Mouse (Mus musculus) cortical plate, adult 2 months (tissue): ENCODE measurements around the gene Tomm40l. TPM values are rescaled to one million over a fixed set of nuclear protein-coding genes. Genes with fewer than 3 reads are reported as not detected.

ENCODE experiments used
- H3K27ac ChIP-seq: fragments of 200-500 bp; 2 replicates; pipeline ENCODE4 v1.5.1; 2012; ENCODE audit warnings: low read length, control low read depth, inconsistent platforms; ENCODE audit not compliant: insufficient read depth
- H3K4me1 ChIP-seq: fragments of 200-500 bp; 2 replicates; pipeline ENCODE4 v1.6.1; 2011; ENCODE audit warnings: low read length; ENCODE audit not compliant: control insufficient read depth, insufficient read depth
- H3K4me3 ChIP-seq: fragments of 200-500 bp; 2 replicates; pipeline ENCODE4 v1.5.1; 2011; ENCODE audit warnings: mild to moderate bottlenecking, low read length, control low read depth; ENCODE audit not compliant: insufficient read depth
- CTCF ChIP-seq: fragments of 200-500 bp; IDR thresholded peaks from 2 replicates; pipeline ENCODE4 v1.5.1; 2011; ENCODE audit warnings: mild to moderate bottlenecking, control low read depth, low read length; ENCODE audit not compliant: insufficient read depth; ENCODE audit errors: extremely low read depth
- POLR2A ChIP-seq: fragments of 200-500 bp; IDR thresholded peaks from 2 replicates; pipeline ENCODE4 v1.6.1; 2011; ENCODE audit warnings: mild to moderate bottlenecking, low read length, control low read depth; ENCODE audit not compliant: insufficient read depth; ENCODE audit errors: extremely low read depth
- polyA plus RNA-seq: library from polyadenylated mRNA; depleted of rRNA; stranded (reverse); fragments of >200 nt; gene quantifications from 2 replicates; pipeline ENCODE4 v1.2.3, GENCODE M21; 2012; rRNA removed

Gene Tomm40l
- polyA plus RNA-seq, 1 experiment: 82.2 TPM

DNA sequence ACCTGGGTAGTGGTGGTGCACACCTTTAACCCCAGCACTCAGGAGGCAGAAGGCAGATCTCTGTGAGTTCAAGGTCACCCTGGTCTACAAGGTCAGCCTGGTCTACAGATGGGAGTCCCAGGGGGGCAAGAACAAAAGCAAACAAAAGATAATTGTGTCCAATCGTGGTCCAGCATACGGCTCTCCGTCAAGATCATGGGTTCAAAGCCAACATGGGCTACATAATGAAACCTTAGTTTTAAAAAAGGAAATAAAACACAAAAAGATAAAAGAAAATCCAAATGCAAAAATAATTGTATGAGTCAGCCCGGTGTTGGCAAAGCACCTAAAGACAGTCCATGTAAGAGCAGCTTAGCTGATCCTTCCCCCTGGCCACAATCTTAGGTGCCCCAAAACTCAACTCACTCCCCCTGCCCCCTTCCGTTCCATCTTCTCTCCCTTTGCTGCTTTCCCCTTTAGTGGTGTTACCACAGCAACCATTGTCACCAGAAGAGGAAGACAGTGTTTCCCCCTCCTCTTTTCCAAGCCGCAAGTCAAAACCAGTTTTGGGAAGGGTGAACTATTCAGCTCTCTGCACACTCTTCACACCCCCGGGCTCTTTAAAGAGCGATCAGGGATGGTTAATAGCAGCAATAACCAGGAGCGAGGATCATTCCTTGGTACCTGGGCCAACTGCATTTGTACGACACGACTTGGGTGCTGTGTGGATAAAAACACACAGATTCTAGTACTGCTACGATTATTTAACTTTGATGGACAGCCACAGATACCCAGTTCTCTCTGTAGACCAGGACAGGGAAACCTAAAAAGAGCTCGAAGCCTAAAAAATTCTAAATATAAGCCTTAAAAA, 34.2 kb downstream of the Tomm40l start:
- no peak for TF ChIP-seq CTCF
- TF ChIP-seq POLR2A: no peak
- Histone ChIP-seq H3K4me1 (peaks cover 3% of the 10 kb centered on the region; the same call in 1 of the 2 replicates), H3K27ac (no peak overlapping the region), H3K4me3 (no peak overlapping the region)

DNA sequence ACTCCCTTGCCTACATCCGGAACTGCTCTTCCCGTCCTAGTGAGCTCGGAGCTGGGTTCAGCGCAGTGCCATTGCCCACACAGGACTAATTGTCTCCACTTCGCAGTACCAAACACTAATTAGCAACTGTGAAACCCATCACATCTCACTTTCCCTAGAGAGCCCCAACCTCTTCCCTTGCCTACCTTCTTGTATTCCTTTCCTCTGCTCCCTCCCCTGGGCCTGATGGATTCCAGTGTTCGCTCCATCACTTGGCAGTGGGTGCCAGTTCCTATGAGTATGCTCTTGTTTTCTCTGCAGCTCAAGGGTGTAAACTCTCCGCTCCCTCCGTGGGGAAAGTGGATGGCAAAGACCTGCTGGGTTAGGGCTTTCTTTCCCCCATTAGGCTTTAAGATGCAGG, 36.7 kb downstream of the Tomm40l start:
- H3K4me3 ChIP-seq: no peak overlapping the region
- no peak overlapping the region for H3K27ac ChIP-seq
- TF ChIP-seq POLR2A: no peak
- TF ChIP-seq CTCF: no peak
- H3K4me1 ChIP-seq: peaks cover 3% of the 10 kb centered on the region; the same call in 1 of the 2 replicates

DNA sequence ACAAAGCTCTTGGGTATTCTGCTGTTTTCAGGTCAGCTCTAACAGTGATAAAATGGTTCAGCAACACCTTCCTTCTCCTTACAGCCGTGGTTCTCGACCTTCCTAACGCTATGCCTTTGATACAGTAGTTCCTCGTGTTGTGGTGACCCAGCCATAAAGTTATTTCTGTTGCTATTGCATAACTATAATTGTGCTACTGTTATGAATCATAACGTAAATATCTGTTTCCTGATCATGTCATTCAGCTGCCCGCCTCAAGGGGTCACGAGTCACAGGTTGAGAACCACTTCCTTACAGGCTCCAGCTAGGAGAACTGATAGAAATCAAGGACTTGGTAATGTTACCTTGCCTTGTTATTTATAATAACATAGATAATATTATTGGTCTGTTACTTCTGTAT, 38.0 kb downstream of the Tomm40l start:
- H3K27ac ChIP-seq: peak overlapping the region; percentile 77; the same call in 1 of the 2 replicates
- no peak overlapping the region for H3K4me3 ChIP-seq
- H3K4me1 ChIP-seq: peaks cover 1% of the 10 kb centered on the region; the same call in 1 of the 2 replicates
- no peak for TF ChIP-seq CTCF
- TF ChIP-seq POLR2A: no peak

- Histone ChIP-seq H3K4me1 (no peaks in the 10 kb centered on the region), H3K27ac (0 out of 2 replicates have a peak overlapping the region, but pooled peaks have one; percentile 77), H3K4me3 (no peak overlapping the region)
- TF ChIP-seq CTCF: no peak
- no peak for TF ChIP-seq POLR2A
Observed at GRCm38 (mm10) chr1:171183620-171184019, 38.7 kb downstream of the Tomm40l start.

DNA sequence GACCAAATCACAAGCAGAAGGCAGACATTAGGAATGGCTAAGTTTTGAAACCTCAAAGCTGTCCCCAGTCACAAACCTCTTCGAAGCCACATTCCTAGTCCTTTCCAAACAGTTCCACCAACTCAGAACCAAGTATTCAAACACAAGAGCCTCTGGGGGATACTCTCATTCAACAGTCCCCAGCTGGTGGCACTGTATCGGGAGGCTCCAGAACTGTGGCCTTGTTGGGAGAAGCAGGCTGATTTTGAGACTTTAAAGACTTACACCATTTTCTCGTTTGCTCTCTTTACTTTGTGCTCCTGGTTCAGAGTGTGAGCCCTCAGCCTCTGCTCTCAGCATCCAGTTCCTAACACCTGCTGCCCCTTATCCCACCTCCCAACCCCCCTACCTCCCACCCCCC, 39.3 kb downstream of the Tomm40l start:
- H3K4me3 ChIP-seq: no peak overlapping the region
- no peaks in the 10 kb centered on the region for H3K4me1 ChIP-seq
- H3K27ac ChIP-seq: no peak overlapping the region
- TF ChIP-seq CTCF (no peak), POLR2A (no peak)

DNA sequence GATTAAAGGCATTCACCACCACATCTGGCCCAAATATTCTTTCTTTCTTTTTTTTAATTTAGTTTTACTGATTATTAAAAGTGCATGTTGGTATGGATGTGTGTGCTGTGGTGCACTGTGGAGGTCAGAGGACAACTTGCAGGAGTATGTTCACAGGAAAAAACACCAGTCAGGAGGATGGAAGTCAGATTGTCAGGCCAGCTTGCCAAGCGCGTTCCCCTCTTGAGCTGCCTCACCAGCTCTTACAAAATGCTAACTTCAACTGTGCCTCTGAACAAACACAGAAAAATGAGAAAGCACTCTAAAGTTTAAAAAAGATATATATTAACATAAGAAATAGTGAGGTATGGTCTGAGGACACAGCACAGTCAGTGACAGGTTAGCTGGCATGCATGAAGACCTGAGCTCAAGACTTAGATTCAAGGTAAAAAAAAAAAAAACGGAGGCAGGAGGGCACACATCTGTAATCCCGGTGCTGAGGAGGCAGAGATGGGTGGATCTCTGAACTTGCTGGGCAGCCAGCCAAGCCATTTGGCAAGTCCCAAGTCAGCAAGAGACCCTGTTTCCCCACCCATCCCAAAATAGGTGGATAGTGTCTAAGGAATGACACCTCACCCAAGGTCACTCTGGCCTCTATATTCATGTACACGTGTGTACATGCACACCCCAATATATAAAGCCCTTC, 42.7 kb downstream of the Tomm40l start:
- TF ChIP-seq CTCF (no peak), POLR2A (no peak)
- Histone ChIP-seq H3K4me3 (no peak overlapping the region), H3K4me1 (no peaks in the 10 kb centered on the region), H3K27ac (no peak overlapping the region)

DNA sequence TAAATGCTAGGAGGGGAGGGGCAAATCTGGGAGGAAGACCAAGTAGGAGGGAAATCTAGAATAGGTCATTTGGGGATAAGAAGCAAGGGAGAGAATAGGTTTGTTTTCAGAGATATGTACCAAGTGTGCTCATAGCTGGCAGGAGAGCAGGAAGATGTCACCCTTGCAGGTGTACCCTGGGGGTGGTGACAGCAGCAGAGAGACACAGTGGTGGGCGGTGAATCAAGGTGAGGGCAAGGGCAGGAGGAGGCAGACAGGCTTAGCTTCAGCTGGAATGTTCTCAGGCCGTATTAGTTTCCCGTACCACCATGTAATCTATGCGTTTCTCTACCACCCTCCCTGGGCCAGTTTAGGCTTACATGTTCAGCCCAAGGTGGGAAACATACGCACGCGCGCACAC, 49.5 kb downstream of the Tomm40l start:
- Histone ChIP-seq H3K4me1 (no peaks in the 10 kb centered on the region), H3K27ac (no peak overlapping the region; the same call in 1 of the 2 replicates), H3K4me3 (no peak overlapping the region)
- no peak for TF ChIP-seq CTCF
- no peak for TF ChIP-seq POLR2A

DNA sequence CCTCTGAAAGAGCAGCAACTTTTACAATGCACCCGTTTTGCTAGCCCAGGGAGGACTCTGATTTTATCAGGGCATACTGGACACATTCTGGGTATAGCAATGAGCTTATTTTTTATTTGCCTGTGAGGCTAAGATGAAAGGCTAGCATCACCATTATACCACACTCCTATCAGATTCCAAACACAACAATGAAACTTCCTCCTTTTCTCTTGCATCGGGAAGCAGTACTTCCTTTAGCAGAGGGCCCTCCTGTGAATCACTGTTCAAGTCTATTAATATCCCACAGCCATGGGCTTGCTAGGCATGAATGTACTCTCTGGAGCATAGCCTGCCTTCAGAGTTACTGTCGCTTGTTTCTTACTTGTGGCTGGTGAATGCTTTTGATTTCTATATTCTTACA, 51.2 kb downstream of the Tomm40l start:
- Histone ChIP-seq H3K4me1 (no peaks in the 10 kb centered on the region), H3K4me3 (no peak overlapping the region), H3K27ac (peak overlapping the region; percentile 86; the same call in 1 of the 2 replicates)
- TF ChIP-seq POLR2A: no peak
- no peak for TF ChIP-seq CTCF

- H3K27ac ChIP-seq: peak overlapping the region; percentile 56; the same call in 1 of the 2 replicates
Observed at GRCm38 (mm10) chr1:171169913-171170312, 52.4 kb downstream of the Tomm40l start.

GRCm38 (mm10) chr1:171168906-171169305, 53.4 kb downstream of the Tomm40l start:
- Histone ChIP-seq H3K4me1 (no peaks in the 10 kb centered on the region), H3K4me3 (no peak overlapping the region), H3K27ac (no peak overlapping the region)
- TF ChIP-seq CTCF (no peak), POLR2A (no peak)

More at GRCm38 (mm10) chr1:171169913-171170312, 52.4 kb downstream of the Tomm40l start:
- TF ChIP-seq CTCF (no peak), POLR2A (no peak)
- Histone ChIP-seq H3K4me3 (no peak overlapping the region), H3K4me1 (no peaks in the 10 kb centered on the region)

Other genes with a start within 250 kb of the Tomm40l start
- 6.1 and 6.4 TPM in 2 replicates for gene Fcgr2b, start 246.0 kb downstream of the Tomm40l start, polyA plus RNA-seq
- gene Fcgr4, start 203.6 kb downstream of the Tomm40l start, polyA plus RNA-seq: 0.31 and 0.57 TPM in 2 replicates
- gene Fcgr3, start 157.6 kb downstream of the Tomm40l start, polyA plus RNA-seq: 20.6 and 21.1 TPM in 2 replicates
- gene Cfap126, start 108.6 kb downstream of the Tomm40l start, polyA plus RNA-seq: 2.7 and 4.5 TPM in 2 replicates
- gene Sdhc, start 71.9 kb downstream of the Tomm40l start, polyA plus RNA-seq: 219 and 242 TPM in 2 replicates
- 0.13 and 0.19 TPM in 2 replicates for gene Mpz, start 71.8 kb downstream of the Tomm40l start, polyA plus RNA-seq
- 109 and 168 TPM in 2 replicates for gene Pcp4l1, start 26.2 kb downstream of the Tomm40l start, polyA plus RNA-seq
- 0.11 and 0.15 TPM in 2 replicates for gene Nr1i3, start 8.5 kb downstream of the Tomm40l start, polyA plus RNA-seq
- 2.8 and 3.0 TPM in 2 replicates for gene Apoa2, start 2.5 kb upstream of the Tomm40l start, polyA plus RNA-seq
- 35.9 and 40.7 TPM in 2 replicates for gene Fcer1g, start 11.9 kb upstream of the Tomm40l start, polyA plus RNA-seq
- 14.4 and 20.1 TPM in 2 replicates for gene Adamts4, start 27.9 kb upstream of the Tomm40l start, polyA plus RNA-seq
- 202 and 215 TPM in 2 replicates for gene Ndufs2, start 28.9 kb upstream of the Tomm40l start, polyA plus RNA-seq
- gene B4galt3, start 47.8 kb upstream of the Tomm40l start, polyA plus RNA-seq: 73.7 and 74.1 TPM in 2 replicates
- gene Ppox, start 58.7 kb upstream of the Tomm40l start, polyA plus RNA-seq: 72.1 and 76.9 TPM in 2 replicates
- gene Usp21, start 65.5 kb upstream of the Tomm40l start, polyA plus RNA-seq: 70.2 TPM in 2 replicates
- 93.9 and 98.8 TPM in 2 replicates for gene Ufc1, start 72.5 kb upstream of the Tomm40l start, polyA plus RNA-seq
- gene Dedd, start 106.6 kb upstream of the Tomm40l start, polyA plus RNA-seq: 45.0 and 50.2 TPM in 2 replicates
- gene Nit1, start 123.1 kb upstream of the Tomm40l start, polyA plus RNA-seq: 71.3 and 77.3 TPM in 2 replicates
- gene Pfdn2, start 123.2 kb upstream of the Tomm40l start, polyA plus RNA-seq: 138 and 141 TPM in 2 replicates
- gene Klhdc9, start 138.3 kb upstream of the Tomm40l start, polyA plus RNA-seq: 8.8 and 10.4 TPM in 2 replicates
- 3.2 and 3.8 TPM in 2 replicates for gene Nectin4, start 147.6 kb upstream of the Tomm40l start, polyA plus RNA-seq
- 1.6 and 2.1 TPM in 2 replicates for gene Arhgap30, start 166.4 kb upstream of the Tomm40l start, polyA plus RNA-seq
- 99.2 and 102 TPM in 2 replicates for gene Usf1, start 188.8 kb upstream of the Tomm40l start, polyA plus RNA-seq
- 2.1 TPM in 2 replicates for gene Tstd1, start 196.4 kb upstream of the Tomm40l start, polyA plus RNA-seq
- gene F11r, start 215.0 kb upstream of the Tomm40l start, polyA plus RNA-seq: 8.0 and 9.0 TPM in 2 replicates